Mouse (Mus musculus) liver, postnatal 0 days (tissue): ENCODE data around the gene Tbc1d24. TPM values are rescaled to one million over a fixed set of nuclear protein-coding genes. Genes with fewer than 3 reads are reported as not detected.

Experiments used
- ATAC-seq: fragments of 200-750 bp; cut with Nextera tagmentation; 2 replicates; pipeline ENCODE4 v1.8.0; 2017; ENCODE audit warnings: mild to moderate bottlenecking, moderate library complexity
- DNase-seq: peaks from one replicate; pipeline ENCODE4 v3.0.0-alpha.2; 2016
- H3K27ac ChIP-seq: fragments of 300-500 bp; sonication (generic); 2 replicates; pipeline ENCODE4 v1.5.1; 2014; ENCODE audit warnings: antibody characterized with exemption, moderate library complexity, mild to moderate bottlenecking, low read depth
- H3K27me3 ChIP-seq: fragments of 300-500 bp; sonication (generic); 2 replicates; pipeline ENCODE4 v1.6.1; 2014; ENCODE audit warnings: low read length, control low read depth, mixed read lengths; ENCODE audit not compliant: insufficient read depth
- H3K36me3 ChIP-seq: fragments of 300-500 bp; sonication (generic); replicated peaks from 2 replicates; pipeline ENCODE4 v1.6.1; 2014; ENCODE audit warnings: mild to moderate bottlenecking, control low read depth, low read length, moderate library complexity, mixed read lengths; ENCODE audit not compliant: insufficient read depth
- H3K4me1 ChIP-seq: fragments of 300-500 bp; sonication (generic); 2 replicates; pipeline ENCODE4 v1.6.1; 2014; ENCODE audit warnings: antibody characterized with exemption, mild to moderate bottlenecking, control low read depth; ENCODE audit not compliant: insufficient read depth
- H3K4me2 ChIP-seq: fragments of 300-500 bp; sonication (generic); 2 replicates; pipeline ENCODE4 v1.6.1; 2014; ENCODE audit warnings: low read depth, mild to moderate bottlenecking, low read length, moderate library complexity, mixed read lengths
- H3K4me3 ChIP-seq: fragments of 300-500 bp; sonication (generic); 2 replicates; pipeline ENCODE4 v1.5.1; 2014; ENCODE audit warnings: low read depth, low read length
- H3K9ac ChIP-seq: fragments of 300-500 bp; sonication (generic); replicated peaks from 2 replicates; pipeline ENCODE4 v1.6.1; 2014; ENCODE audit warnings: mild to moderate bottlenecking, moderate library complexity
- H3K9me3 ChIP-seq: fragments of 300-500 bp; sonication (generic); 2 replicates; pipeline ENCODE4 v1.6.1; 2016; ENCODE audit warnings: mild to moderate bottlenecking, control low read depth, low read length, mixed read lengths
- CTCF ChIP-seq: sonication (generic); IDR thresholded peaks from 2 replicates; pipeline ENCODE4 v1.5.1; 2016; ENCODE audit warnings: antibody characterized with exemption, low read depth
- EP300 ChIP-seq: IDR thresholded peaks from 2 replicates; pipeline ENCODE4 v1.6.1; 2016; ENCODE audit warnings: antibody characterized with exemption, low read depth, mild to moderate bottlenecking
- WGBS: fragments of 180-500 bp; shearing (Covaris S2); extraction: QIAGEN DNeasy Blood & Tissue Kit; methylation state at CpG from one replicate; pipeline ENCODE4 v1.1.7; 2014; ENCODE audit not compliant: insufficient replicate concordance; 5-methylcytosine and 5-hydroxymethylcytosine counted together
- polyA plus RNA-seq: library from polyadenylated mRNA; unstranded; fragments of >200 nt; fragmentation: Nextera tagmentation; extraction: Ambion mirVana; gene quantifications from 2 replicates; pipeline ENCODE4 v1.2.1, GENCODE M21; 2015

Tbc1d24 gene
- polyA plus RNA-seq, 1 experiment from 2014 or later = 4.2 TPM

GRCm38 (mm10) chr17:24223513-24223912 is 18.2 kb upstream of the Tbc1d24 start:
- no peak overlapping the region for H3K9ac ChIP-seq
- no peaks in the 10 kb centered on the region for H3K27me3 ChIP-seq
- H3K4me3 ChIP-seq = no peak overlapping the region
- no peak overlapping the region for H3K4me2 ChIP-seq
- 92% methylated on average over 5 of the region's 5 CpGs for WGBS
- H3K36me3 ChIP-seq = peaks cover 59% of the 10 kb centered on the region
- DNase-seq (no peak), ATAC-seq (no peak)
- H3K9me3 ChIP-seq = no peaks in the 10 kb centered on the region
- H3K27ac ChIP-seq = no peak overlapping the region; the same call in 1 of the 2 replicates
- no peak for TF ChIP-seq CTCF
- TF ChIP-seq EP300 = no peak
- peaks cover 32% of the 10 kb centered on the region for H3K4me1 ChIP-seq

GRCm38 (mm10) chr17:24222653-24223052 is 17.3 kb upstream of the Tbc1d24 start:
- Histone ChIP-seq H3K36me3 (peaks cover 57% of the 10 kb centered on the region), H3K4me1 (peaks cover 32% of the 10 kb centered on the region), H3K4me2 (no peak overlapping the region), H3K4me3 (no peak overlapping the region), H3K27ac (no peak overlapping the region), H3K9me3 (no peaks in the 10 kb centered on the region), H3K27me3 (no peaks in the 10 kb centered on the region), H3K9ac (no peak overlapping the region)
- WGBS = 80% methylated on average over 6 of the region's 6 CpGs
- TF ChIP-seq EP300 (no peak), CTCF (no peak)
- ATAC-seq = no peak
- DNase-seq = no peak

GRCm38 (mm10) chr17:24220435-24221411 is 15.4 kb upstream of the Tbc1d24 start, which contains the start of gene Tedc2:
Gene Tedc2, minus strand, starts transcription at chr17:24220851.
- Histone ChIP-seq H3K27me3 (no peaks in the 10 kb centered on the region), H3K9me3 (no peaks in the 10 kb centered on the region), H3K4me2 (peak within 1 kb of the TSS; percentile 90), H3K9ac (peak within 1 kb of the TSS; percentile 88), H3K36me3 (peaks cover 55% of the 10 kb centered on the region), H3K4me3 (peak within 1 kb of the TSS; percentile 80), H3K4me1 (peaks cover 22% of the 10 kb centered on the region), H3K27ac (peak within 1 kb of the TSS; percentile 86)
- WGBS = 1% methylated on average over 41 of the region's 41 CpGs
- TF ChIP-seq CTCF = no peak
- TF ChIP-seq EP300 = peak; percentile 60; the same call in 1 of the 2 replicates
- ATAC-seq = peak; percentile 92
- DNase-seq = peak; percentile 96

- no peak overlapping the region for H3K4me3 ChIP-seq
- H3K36me3 ChIP-seq = peaks cover 32% of the 10 kb centered on the region
- no peak for DNase-seq
- no peak for ATAC-seq
- H3K27ac ChIP-seq = no peak overlapping the region
- 86% methylated on average over 4 of the region's 4 CpGs for WGBS
- peaks cover 22% of the 10 kb centered on the region for H3K4me1 ChIP-seq
- 0 out of 2 replicates have a peak, but pooled peaks cover 3% of the 10 kb centered on the region for H3K27me3 ChIP-seq
- TF ChIP-seq CTCF (no peak), EP300 (no peak)
- no peak overlapping the region for H3K9ac ChIP-seq
- no peak overlapping the region for H3K4me2 ChIP-seq
- no peaks in the 10 kb centered on the region for H3K9me3 ChIP-seq
Measured at GRCm38 (mm10) chr17:24216836-24217235, 11.5 kb upstream of the Tbc1d24 start.

- peaks cover 28% of the 10 kb centered on the region for H3K36me3 ChIP-seq
- no peak overlapping the region for H3K4me3 ChIP-seq
- H3K9ac ChIP-seq = no peak overlapping the region
- H3K4me2 ChIP-seq = no peak overlapping the region
- 76% methylated on average over 6 of the region's 6 CpGs for WGBS
- no peak for DNase-seq
- no peak for ATAC-seq
- peaks cover 39% of the 10 kb centered on the region for H3K4me1 ChIP-seq
- H3K9me3 ChIP-seq = no peaks in the 10 kb centered on the region
- 0 out of 2 replicates have a peak overlapping the region, but pooled peaks have one; percentile 58 for H3K27ac ChIP-seq
- peaks cover 15% of the 10 kb centered on the region; the same call in 1 of the 2 replicates for H3K27me3 ChIP-seq
- TF ChIP-seq CTCF (no peak), EP300 (no peak)
Measured at GRCm38 (mm10) chr17:24213186-24213585, 7.8 kb upstream of the Tbc1d24 start.

- TF ChIP-seq EP300 (no peak), CTCF (0 out of 2 replicates have a peak, but pooled peaks have one; percentile 38)
- no peak overlapping the region for H3K9ac ChIP-seq
- H3K27ac ChIP-seq = peak overlapping the region; percentile 58; the same call in 1 of the 2 replicates
- H3K27me3 ChIP-seq = peaks cover 22% of the 10 kb centered on the region
- H3K36me3 ChIP-seq = peaks cover 23% of the 10 kb centered on the region
- peak overlapping the region; percentile 47; the same call in 1 of the 2 replicates for H3K4me3 ChIP-seq
- H3K9me3 ChIP-seq = no peaks in the 10 kb centered on the region
- peaks cover 46% of the 10 kb centered on the region for H3K4me1 ChIP-seq
- no peak for DNase-seq
- peak overlapping the region; percentile 87 for H3K4me2 ChIP-seq
- no peak; the same call in 1 of the 2 replicates for ATAC-seq
- WGBS = 25% methylated on average over 5 of the region's 5 CpGs
Measured at GRCm38 (mm10) chr17:24212441-24213018, 7.2 kb upstream of the Tbc1d24 start.
